Mouse (Mus musculus) lung, adult 2 months (tissue): ENCODE data around the gene Oit1.

Source experiments
- CTCF ChIP-seq: fragments of 200-500 bp; IDR thresholded peaks from 2 replicates; pipeline ENCODE4 v1.5.1; 2011; ENCODE audit warnings: mild to moderate bottlenecking, low read length, control low read depth; ENCODE audit not compliant: insufficient read depth
- POLR2A ChIP-seq: fragments of 200-500 bp; IDR thresholded peaks from 2 replicates; pipeline ENCODE4 v1.6.1; 2011; ENCODE audit warnings: low read depth, mild to moderate bottlenecking, control low read depth, low read length, borderline replicate concordance; ENCODE audit errors: extremely low read depth

GRCm38 (mm10) chr14:8342509-8343106 is 35.9 kb downstream of the Oit1 start:
- no peak for TF ChIP-seq CTCF
- no peak for TF ChIP-seq POLR2A
